Mouse (Mus musculus): ENCODE results near the gene Ghr.

Ghr gene

DNA sequence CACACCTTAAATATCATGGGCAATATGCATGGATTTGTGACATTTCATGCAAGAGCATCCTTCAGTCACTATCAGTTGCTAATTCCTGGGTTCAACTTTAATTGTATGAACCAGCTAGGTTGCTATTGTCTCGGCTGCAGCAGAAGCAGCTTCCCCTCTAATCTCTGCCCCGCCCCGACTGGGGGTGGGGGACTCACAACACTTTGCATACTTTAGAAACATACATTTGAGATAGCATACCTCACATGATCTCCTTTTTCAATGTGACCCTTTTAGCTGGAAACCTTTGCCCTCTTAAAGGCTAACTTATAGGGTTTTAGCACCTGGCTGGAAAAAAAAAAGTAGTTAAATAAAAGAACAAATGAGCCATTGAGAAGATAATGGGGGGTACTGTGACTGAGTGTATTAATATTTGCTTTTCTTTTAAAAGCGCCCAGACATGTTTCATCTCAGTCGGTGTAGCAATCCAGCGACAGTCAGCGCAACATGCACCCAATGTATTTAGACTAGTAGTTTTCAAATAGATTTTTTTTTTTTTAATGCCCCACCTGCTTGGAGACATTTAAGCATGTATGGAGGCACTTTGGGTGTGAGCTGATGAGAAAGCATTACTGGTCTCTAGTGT is 137.9 kb downstream of the Ghr start:
- no peak for DNase-seq (ENCODE audit: low read depth)

DNA sequence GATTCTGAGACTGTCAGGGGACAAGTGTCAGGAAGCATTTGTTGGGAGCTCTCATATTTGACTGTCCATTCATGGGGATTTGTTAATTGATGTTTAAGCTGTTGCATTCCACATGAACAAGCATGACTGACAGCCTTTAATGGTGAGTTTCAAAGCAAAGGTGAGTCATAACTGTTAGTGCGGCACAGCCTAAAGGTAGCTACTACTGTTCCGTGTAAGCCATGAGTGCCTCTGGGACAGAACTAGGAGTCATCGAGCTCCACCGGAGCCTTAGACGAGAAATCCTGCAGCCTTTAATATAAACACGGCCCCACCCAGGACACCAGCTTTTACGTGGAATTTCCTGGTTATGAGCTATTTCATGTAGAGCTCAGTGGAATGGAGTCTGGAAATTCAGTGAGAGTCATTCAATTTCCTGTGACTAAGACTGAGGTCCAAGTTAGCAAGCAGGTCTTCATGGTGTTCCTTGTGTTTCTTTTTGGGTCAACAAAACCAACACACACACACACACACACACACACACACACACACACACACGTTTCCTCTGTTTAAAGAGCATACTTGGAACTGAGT is 138.8 kb downstream of the Ghr start:
- no peak for DNase-seq (ENCODE audit: low read depth)

DNA sequence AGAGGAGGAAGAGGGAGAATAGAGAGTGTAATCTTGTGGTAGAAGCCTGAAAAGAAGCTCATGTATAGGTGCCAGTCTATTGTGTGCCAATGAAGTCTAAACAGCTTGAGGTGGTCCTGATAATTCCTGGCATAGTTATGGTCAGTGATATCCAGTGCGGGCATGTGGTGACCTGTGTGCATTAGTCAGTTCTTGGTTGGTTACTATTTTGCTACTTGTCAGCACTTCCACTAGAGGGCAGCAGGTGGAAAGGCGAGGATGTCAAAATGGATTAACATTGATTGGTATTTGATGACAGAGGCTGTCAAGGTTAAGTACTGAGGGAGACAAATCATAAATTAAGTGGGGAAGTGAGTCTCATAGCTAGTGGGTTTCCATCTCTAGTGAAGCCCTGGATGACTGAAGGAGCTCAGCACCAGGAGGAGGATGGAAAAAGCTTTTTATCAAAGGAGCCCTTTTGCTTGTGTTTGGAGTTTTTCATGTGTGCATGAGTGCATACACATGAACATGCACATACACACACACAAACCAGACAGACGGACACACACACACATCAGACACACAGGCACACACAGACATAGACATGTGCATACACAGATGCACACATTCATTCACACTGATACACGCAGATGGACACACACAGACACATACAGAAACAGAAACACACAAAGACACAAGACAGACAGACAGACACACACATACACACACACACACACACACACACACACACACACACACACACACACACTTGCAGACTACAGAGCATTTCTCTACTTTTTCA is 141.6 kb downstream of the Ghr start:
- DNase-seq (ENCODE audit: low read depth): peak; percentile 37

DNA sequence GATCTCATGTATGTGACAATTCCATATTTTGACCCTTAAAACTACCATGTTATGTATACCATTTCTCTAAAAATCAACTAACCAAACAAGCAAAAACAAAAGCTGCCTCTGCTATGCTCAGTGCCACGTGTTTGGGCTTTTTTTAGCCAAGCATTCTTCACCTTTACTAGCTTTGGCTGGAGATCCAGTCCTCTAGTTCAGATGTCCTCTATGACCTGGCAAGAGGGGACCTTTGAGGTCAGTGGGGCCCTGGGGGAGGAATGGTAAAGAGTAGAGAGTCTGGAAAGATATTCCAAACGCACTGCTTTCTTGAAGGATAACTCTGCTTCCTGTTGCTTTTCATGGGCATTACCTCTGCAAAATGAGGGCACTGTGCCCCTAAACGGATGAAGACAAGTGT is 145.9 kb downstream of the Ghr start:
- DNase-seq (ENCODE audit: low read depth): no peak

DNA sequence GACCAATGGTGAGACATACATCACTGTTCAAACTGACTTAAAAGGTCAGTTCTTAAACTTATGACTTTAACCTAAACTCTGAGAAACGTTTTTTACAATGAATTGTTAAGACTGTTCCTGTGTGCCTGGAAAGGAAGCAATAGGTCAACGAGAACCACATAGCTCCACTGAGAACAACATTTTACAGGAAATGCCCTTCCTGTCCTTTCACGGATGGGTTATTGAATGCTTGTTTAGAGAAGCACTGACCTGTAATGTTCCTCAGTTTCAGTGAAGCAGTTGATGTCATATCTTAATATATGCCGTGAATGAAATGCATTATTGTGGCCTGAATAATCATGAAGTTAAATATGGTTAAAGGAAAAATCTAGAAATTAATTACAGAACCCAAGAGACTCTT is 147.7 kb downstream of the Ghr start:
- no peak for DNase-seq (ENCODE audit: low read depth)

DNA sequence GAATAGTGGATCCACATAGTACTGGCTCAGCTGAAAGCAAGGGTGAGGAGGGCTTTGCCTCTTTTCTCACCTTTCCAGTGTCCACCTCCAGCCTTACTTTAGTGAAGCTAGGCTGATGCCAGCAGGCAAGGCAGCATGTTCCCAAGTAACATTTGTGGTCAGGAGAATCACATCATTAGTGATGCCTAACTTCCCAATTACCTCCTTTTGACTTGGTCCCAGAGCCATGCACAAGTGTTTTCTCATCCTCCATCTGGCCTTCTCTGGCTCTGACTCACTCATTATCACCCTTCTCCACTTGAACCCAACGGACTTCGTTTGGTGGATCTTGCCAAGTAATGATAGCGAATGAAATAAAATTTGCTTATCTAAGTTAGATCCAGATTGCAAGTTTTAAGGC is 148.8 kb downstream of the Ghr start:
- DNase-seq (ENCODE audit: low read depth): no peak

DNA sequence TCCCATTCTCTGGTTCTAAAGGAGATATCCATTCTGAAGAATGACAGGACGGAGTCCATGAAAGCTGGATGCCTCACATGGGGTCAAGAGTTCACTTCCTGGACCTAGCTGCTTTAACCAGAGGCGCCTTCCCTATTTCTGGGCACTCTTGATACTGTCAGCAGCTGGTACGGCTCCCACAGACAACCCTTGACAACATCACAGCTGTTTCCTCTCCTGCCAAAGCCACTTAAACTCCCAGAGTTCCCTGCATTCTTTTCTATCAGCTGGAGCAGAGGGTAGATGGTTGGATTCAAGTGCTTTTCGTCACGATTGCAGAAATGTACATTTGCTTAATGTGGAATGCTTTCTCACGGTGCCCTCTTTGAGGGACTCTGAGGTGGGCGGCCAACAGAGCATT is 150.0 kb downstream of the Ghr start:
- no peak for DNase-seq (ENCODE audit: low read depth)

DNA sequence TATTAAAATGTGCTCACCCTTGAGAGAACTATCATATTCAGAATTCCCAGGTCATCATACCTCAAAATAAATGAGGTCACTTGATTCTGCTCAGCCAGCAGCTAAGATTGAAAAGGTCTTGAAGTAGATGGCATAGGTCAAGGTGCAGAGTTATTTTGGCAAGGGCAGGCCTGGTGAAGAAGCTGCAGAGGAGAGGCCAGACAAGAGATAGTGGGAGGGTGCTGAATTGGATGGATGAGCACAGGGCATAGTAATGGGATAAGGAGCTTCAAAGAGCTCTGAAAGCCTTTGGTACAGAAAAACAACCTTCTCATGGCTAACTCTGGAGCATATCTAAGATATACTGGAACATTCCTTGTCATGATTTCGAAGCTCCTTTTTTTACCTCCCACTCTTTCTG is 150.5 kb downstream of the Ghr start:
- no peak for DNase-seq (ENCODE audit: low read depth)

DNA sequence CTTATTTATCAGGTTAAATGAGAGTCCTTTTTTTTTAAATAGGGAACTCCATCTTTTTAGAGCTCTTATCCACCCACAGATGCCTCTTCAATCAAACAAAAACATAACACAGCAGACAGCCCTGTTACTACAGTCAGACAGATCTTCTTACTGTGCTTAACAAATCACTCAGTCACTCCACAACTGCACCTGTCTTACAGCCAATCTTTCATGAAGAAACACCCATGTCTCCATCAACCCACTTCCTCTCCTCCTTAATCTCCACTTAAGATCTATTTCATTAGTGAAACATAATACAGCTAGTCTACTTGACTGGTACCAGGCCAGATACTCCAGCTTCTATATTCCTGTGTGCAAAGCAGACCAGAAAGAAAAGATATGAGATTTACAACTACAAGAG is 153.9 kb downstream of the Ghr start:
- no peak for DNase-seq (ENCODE audit: low read depth)

DNA sequence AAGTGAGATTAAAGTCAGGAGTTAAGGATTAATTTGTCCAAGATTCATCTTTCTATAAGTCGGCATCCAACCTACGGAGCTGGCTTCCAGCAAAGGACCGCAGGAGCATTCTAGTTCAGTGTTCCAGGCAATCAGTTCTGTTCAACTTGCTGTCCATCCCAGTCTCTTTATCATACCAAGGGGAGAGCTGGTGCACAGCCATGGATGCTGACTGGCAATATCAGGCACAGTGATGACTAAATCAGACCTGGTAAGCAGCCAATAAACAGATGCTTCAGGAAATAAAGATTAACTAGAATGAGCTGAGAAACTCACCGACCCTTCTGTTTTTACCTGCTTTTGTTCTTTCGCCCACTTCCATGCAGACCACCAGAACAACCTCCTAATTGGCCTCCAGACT is 154.3 kb downstream of the Ghr start:
- DNase-seq (ENCODE audit: low read depth): no peak

DNA sequence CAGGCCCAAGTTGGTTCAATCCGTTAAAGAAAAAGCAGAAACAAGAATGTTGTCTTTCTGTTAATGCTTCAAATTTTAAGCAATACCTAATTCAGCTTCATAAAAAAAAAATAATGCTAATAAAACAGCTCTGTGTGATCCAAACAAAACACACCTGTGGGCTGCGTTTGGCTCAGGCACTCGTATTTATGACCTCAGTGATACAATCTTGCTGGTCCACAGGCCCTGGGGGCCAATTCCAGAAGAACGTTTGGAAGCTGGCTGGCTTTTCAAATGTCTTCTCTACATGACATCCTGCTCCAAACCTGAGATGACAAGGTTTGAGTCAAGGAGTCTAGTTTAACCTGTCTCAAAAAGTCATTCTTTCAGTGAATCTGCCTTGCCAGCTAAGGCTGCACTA is 156.9 kb downstream of the Ghr start:
- DNase-seq (ENCODE audit: low read depth): no peak

DNA sequence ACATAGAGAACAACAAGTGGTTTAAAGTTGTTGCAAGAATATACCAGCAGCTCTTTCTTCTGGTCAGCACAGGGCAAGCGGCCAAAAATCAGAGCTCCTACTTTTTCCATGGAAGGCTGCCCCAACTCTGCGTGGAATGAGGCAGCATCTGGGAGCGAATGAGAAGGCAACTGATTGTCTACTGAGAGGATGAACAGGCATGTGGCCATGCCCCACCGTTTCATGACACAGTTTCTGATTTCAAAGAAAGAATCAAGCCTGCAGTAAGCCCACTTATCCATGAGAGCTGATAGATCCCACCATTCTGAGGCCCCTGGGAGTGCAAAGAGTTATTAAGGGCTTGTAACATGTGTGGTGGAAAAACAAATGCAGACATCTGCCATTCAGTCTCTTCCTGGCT is 160.1 kb downstream of the Ghr start:
- no peak for DNase-seq (ENCODE audit: low read depth)

DNA sequence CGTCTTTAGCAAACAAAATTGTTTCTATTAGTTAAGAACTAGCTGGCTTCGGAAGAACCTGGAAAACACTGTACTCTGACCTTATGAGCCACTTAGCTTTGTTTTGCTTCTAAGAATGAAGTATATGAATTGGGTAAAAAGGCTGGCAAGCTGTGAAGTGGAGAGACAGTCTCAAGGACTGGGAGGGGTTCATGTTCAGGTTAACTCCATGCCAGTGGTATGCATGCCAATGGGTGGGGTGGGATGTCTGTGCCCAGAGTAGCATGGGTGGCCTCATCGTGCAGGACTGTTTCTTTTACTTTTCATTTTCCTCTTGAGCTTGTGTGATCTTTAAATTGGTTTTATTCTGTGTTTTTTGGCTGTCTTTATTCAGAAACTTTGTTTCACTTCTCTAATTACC is 165.6 kb downstream of the Ghr start:
- no peak for DNase-seq (ENCODE audit: low read depth)

DNA sequence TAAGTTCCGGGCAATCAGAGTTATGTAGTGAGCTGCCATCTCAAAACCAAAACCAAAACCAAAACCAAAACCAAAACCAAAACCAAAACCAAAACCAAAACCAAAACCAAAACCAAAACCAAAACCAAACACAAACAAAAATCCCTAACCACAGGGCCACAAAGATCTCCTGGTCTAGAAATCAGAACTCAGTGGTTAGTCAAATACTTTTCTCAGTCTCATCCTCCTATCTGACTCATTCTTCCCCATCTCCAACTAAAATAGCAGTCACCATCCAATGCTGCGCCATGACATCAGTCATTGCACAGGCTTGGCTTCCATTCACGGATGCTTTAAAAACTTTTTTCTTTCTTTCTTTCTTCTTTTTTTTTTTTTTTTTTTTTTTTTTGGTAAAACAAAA is 170.2 kb downstream of the Ghr start:
- peak; percentile 1 for DNase-seq (ENCODE audit: low read depth)

DNA sequence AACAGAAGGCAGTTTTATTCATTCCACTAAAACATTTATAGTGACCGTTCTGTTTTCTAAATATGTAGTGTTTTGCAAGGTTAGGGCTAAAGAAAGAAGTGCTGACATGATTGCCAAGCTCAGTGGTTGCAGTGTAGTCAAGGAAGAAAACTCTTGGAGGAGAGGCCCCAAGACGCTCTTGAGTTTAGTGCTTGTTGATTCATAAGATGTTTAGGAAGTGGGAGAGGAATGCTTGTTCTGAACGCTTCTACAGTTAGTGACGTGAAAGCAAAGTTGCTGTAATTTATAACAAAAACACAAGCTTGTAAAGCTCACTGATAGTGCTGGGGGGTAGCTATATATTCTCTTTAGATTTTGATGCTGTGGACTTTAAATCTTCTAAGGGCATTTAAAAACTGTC is 174.8 kb downstream of the Ghr start:
- no peak for DNase-seq (ENCODE audit: low read depth)

DNA sequence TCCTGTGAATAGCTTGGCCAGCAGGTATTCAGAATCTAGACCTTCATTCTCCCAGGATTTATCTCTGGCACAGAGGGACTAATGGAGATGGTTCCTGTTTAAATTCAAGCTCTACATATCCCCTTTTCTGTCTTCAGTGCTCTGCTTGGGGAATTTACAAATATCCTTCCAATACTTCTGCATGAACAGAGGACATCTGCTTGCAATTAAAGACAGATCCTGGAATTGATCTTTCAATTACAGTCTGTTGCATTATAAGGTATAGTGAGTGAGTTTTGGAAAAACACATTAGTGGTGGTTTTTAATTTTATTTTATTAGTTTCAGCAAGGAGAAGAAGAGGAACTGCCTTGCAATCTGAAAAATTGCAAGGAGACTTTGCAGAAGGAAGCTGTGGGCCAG is 184.1 kb downstream of the Ghr start:
- DNase-seq (ENCODE audit: low read depth): no peak

DNA sequence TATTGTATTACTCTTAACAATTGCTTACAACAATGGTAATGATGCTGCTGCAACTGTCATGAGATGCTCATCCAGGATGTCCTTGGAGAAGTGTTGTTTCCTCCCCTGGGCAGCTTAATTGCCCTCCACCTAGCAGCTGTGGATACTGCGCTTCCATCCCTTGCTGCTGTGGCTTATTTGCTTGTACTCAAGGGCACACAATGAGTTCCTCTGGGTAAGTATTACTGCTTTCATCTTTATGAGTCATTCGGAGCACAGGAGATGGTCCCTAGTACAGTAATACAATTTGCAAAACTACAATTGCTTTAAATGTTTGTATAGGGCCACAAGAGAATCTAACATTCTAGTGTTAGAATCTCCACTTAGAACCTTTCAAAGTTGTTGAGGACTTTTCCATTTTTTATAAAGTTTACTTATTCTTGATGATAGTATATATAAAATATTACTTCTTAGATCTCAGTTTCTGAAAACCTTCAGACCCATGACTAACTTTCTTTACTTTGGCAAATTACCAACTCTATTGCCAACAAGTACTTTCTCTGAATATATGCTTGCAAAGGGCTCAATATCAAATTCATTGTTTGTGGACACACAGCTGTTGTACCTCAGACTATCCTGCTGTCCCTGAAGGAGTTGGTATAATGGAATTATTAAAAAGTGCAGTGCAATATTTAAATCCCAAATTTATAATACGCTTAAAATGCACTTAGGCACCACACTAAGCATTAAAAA is 185.8 kb downstream of the Ghr start:
- DNase-seq (ENCODE audit: low read depth): no peak

DNA sequence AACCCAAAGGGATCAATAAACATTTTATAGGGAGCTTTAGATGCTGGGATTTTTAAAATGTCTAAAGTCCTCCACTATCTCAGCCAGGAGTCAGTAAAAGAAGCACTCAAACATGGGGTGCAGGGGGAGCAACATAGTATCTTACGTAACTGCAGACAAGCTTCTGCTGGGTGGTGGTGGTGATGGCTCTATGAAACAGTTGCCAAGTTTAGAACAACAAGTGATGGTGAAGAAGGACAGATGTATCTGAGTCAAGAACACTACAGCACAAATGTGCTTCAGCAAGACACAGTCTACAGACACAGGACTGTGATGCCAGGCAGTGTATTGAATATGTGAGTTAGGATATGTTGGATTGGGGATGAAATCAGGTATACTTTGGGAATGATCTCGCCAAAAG is 187.1 kb downstream of the Ghr start:
- DNase-seq (ENCODE audit: low read depth): no peak

DNA sequence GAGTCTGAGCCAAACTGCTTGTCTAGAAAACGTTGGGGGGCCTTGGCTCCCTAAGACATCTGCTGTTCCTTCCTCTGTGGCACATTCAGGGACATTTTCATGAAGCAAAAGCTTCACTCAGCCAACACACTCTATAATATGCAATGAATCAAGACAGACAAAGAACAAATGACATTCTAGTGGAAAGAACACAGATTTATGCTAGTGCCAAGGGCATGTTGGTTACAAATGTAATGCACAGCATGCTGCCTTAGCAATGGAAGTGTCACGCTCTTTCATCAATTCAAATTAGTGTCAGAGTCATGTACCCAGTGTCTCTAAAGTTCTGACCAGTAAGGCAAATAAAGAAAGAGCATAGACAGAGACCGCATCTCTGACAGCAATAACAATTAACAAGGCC is 187.6 kb downstream of the Ghr start:
- no peak for DNase-seq (ENCODE audit: low read depth)

DNA sequence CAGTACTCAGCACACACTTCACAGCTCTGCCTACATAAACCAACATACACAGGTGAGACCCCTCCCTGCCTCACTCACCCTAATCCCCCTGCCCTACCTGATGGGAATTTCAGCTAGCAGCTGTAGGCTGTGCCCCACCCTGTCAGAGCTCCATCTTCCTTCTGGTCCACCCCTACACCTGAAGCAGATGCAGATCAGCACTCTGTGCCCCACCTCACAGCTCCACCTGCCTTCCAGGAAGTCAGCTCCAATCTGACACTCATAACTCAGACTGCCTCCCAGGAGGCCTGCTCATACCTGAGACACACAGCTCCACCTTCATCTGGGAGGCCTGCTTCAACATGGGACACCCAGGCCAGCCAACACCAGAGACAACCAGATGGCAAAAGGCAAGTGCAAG is 192.6 kb downstream of the Ghr start:
- DNase-seq (ENCODE audit: low read depth): no peak

DNA sequence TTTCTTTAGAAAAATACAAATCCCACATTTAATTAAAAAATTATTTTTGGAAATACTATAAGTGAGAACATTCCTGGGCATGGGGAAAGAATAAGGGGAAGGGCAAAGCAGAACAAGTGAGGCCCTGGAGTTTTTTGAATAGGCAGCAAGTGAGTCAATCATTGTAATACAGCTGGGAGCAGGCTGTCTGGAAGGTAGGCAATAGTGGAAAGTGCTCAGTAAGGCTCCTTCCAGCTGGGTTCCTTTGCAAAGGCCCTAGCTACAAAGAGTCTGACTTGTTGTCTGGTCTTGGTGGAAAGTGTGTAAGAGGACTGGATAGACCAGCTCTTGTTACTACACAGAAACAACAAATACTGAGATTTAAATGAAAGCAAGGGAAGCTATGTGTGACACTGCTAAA is 194.3 kb downstream of the Ghr start:
- no peak for DNase-seq (ENCODE audit: low read depth)

DNA sequence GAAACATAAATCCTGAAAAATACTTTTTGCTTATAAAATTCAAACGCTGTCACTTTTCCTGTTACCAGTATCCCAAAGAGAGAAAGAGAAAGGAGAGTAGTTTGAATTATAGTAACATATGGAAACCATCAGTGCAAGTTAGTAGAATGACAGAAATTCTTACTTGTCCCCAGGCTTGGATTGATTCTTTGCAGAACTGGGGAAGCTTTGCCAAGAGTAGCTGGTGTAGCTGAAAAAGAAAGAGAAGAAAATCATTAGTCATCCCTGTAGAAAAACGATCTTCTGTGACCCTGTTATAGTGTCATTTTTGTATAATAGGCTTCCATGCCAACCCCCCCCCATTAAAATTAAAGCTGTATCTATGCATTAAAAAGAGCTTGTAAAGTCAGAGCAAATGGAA is 194.8 kb downstream of the Ghr start:
- no peak for DNase-seq (ENCODE audit: low read depth)

DNA sequence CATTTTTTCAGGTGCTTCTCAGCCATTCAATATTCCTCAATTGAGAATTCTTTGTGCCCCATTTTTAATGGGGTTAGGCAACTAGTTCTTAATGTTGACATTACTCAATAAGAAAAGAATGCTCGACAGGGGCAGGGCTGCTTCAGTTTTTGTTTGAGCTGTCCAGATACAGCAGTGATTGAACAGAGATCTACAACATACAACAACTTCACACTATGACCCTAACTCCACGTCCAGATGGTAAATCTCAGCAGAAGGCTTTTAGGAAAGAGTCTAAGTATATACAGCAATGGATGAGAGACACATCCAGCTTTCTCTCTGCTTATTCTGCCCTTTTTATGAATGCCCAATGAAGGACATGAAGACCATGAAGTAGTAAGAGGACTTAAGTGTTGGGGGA is 199.5 kb downstream of the Ghr start:
- DNase-seq (ENCODE audit: low read depth): no peak
